Mouse (Mus musculus) mature B cell (primary cell): ENCODE measurements at regions not wholly inside any gene's neighbourhood (a gene's known extent, or its start where the extent isn't known, plus 50 kb on each side); places are given as distances from the start of the nearest gene placed in this dataset.

Experiments used
- in situ Hi-C: fragments of 300-500 bp; cut with MboI; formaldehyde crosslinking; loops from 2 replicates; pipeline ENCODE4 v1.14.3; 2019

DNA sequence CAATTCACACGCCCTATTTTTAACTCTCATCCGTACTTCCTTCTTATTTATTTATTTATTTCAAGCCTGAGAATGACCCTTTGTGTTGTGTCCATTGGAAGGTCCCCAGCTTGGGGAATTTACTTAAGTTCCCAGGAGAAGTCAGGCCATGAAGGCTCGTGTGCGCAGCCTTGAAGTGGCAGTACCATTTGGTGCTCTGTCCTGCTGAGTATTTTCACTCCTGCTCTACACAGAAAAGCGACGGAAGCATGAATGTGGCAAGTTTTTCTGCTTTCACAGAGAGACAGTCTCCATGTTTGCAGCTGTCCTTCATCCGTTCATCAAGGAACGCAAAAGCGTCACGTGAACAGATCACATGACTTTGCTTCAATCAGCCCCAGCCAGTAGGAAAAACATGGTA lies 610.2 kb upstream of the Clint1 start:
- in situ Hi-C loops: no loop called here

DNA sequence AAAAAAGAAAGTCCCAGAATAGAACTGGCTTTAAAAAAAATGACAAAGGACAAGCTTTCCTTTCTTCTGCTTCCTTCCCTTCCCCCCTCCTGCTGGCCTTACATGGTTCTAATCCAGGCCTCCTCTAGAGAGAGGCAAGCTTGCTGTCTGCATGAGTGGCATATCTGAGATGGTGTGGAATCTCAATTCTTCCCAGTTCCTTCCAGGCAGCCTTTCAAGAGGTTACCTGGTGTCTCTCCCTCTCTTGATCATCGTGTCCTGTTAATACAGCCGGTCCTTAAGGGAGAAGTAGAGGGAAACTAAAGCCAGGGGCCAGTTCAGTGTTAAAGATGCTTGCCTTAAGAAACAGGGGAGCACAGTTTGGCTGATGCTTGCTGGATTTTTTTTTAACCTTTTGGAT lies 607.1 kb upstream of the Clint1 start:
- in situ Hi-C loops: no loop called here

DNA sequence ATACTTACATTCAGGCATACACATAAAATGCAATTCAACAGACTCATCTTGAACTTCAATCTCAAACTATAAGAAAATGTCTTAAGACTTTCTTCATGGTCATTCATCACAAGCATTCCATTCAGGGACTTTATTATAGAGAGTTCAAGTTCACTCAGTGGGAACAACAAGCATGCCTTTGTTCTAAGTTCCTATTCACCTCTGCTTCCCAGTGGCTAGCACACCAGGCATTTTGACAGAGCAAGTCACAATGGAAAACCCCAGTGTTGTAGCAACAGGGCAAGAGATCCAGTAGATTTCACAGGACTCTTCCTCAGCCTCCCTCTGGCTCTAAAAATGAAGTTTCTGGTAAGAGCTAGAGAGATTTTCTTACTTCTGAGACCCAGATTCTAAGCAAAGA lies 595.8 kb upstream of the Clint1 start:
- in situ Hi-C loops: no loop called here

DNA sequence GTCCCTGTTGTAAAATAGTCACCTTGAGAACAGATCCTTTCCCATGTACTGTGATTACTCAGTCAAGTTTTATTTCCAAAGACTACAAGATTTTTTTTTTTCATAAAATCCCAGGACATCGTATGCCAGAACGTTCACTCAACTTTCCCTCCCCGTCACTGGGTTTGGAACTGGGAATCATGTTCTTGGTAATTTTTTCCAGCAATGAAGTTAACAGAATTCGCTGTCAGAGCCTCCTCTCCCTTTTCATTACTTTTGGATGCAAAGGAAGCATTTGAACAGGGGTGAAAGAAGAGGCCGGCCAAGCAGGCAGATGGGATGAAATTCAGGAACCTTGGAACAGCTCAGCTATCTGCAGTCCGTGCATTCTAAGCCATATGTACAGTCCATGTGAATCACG lies 589.7 kb upstream of the Clint1 start:
- in situ Hi-C loops: no loop called here

DNA sequence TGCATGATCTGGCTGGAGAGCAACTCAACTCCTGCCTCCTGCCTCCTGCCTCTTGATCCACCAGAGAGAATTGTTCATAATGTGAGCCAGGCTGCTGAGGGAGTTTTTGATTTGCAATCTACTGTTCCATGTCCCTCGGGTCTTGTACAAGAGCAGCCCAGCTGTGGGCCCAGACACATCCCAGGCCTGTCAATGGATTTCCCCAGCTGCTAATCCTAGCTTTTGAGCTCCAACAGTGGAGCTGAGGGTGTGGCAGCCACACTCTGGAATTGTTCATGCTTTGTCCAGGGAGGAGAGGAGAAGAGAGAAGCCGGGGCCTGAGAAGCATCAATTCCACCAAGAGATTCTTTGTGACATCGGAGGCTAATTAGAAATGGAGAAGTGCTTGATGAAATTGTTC lies 587.9 kb upstream of the Clint1 start:
- in situ Hi-C loops: no loop called here

DNA sequence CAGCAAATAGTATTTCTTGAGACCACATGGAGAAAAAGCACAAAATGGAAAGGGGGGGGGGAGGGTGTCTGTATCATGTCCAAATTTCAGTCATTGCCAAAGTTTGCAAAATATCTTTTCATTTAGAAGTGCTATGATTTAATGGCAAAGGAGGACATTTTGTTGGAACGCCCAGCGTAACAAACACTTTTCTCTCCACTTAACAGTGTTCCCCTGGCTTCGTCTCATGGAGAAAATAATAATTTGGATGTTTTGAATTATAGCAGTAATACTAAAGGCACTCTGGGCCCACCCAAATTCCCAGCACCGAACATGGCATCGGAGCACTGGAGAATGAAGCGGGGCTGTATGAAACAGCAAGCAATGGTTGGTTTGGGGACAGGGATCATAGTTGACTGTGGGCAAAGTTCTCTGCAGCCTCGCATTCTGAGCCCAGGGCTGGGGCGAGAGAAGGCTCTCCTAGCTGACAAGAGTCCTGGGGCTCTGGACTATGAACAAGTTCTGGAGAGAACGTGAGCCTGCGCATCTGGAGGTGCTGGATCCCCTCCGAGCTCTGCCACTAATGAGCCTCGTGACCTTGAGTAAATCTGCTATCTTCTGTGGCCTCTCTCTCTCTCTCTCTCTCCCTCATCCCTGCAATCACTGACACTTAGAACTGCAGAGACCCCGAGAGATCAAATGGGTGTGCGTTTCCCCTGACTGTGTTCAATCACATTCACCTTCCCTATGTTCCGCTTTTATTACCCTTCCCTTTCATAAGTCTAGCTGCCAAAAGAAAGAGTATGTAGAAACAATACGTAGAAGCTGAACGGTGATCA lies 586.5 kb upstream of the Clint1 start:
- in situ Hi-C loops: no loop called here

DNA sequence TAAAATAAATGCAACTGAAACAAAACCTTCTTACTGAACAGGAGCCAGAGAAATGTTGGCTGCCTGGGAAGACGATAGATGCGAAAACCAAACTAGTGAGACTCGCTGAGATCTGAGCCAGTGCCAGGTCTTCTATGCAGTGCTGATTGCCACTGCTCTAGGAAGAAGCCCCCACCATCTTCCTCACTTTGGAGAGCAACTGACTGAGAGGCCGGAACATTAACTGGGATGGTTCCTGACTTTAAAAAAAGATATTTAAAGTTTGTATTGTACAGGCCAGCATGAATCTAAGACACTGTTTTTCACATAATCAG lies 585.9 kb upstream of the Clint1 start:
- in situ Hi-C loops: no loop called here

DNA sequence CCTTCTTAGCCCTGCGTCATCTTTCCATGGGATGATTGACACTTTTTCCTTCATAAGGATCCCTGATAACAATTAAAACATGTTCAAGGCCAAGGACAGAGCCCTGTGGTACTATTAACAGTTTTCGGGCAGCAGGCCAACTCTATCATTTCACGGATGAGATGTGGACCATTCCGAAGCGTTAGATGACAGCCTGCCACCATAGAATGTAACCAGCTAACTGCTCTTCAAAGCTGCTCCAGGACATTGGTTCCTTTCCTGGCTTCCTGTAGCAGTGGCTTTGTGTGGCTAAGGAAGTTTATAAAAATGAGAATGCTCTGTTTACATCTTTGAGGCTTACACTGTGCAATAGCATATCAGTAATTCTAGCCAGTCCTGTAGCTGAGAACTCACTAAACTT lies 582.6 kb upstream of the Clint1 start:
- in situ Hi-C loops: no loop called here

DNA sequence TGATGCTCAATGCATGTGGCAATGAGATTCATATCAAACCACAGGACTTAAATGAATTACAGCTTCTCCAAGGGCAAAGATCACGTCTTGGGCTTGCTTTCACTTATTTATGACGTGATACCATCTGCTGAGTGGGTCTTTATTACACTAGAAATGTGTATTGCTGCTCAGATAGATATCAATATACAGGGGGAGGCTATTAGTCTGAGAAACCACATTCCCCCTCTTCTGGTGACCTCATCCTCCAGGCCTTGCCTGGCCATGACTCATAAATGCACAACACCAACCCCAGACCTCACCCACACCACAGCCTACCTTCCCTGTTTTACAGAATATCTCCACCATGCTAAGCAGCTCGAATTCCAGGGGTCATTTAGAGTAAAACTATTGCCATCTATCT lies 580.6 kb upstream of the Clint1 start:
- in situ Hi-C loops: no loop called here

DNA sequence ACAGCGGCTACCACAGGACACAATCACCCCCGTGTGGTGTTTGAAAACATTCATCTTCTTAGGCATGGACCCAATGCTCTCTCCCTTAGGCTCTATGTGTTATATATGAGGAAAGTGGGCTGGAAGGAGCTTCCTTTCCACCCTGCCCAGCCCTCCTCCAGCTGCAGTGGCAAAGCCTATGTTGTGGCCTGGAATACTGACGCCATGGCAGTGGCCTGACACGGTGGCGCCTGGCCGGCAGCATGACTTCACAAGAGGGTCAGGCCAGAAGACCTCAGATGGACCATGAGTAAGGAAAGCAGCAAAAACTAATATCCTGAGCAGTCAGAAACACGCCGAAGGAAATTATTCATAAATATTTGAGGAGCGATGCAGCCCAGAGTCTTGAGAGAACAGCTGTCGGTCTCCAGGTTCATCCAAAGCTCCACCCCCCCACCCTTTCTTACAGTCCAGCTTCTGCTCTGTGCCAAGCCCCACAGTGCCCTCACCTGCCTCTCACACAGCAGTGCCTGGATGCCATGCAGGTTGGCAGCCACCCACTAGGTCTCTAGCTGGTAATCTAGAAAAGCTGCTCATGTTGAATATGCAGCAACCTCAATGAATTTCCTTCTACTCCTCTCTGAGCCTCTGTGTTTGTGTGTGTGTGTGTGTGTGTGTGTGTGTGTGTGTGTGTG lies 577.3 kb upstream of the Clint1 start:
- in situ Hi-C loops: no loop called here

DNA sequence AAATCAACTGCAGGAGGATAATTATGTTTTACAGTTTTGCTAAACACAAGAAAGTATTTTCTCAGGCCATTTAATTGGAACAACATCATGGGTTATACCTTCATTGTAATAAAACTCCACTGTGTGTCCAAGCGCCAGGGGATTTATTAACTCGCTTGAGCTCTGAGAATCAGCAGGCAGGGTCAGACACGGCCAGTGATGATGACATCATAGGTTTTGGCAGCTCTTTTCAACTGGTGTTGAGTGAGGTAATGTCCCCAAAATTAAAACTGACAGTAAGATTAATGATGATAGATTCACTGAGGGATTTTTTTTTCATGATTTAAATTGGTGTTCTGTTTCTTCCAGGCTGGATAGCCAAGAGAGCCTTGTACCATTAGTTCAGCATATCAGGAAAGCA lies 576.7 kb upstream of the Clint1 start:
- in situ Hi-C loops: no loop called here

DNA sequence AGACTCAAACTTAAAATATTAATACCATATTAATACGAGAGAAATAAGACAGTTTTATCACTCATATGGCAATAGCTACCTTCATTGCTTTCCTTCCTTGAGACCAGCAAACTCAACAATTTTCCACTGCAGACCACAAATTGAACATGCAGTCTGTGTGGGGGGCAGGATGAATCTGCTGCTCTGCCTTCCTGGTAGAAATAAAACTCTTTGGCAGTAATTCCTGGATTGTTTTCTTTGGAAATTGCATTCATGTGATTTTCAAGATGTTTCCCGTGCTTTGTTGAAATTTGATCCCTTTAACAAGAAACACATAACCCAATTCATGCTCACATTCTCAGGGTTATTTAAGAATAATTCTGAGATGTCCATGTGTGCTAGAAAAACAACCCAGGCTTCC lies 555.1 kb upstream of the Clint1 start:
- in situ Hi-C loops: no loop called here

DNA sequence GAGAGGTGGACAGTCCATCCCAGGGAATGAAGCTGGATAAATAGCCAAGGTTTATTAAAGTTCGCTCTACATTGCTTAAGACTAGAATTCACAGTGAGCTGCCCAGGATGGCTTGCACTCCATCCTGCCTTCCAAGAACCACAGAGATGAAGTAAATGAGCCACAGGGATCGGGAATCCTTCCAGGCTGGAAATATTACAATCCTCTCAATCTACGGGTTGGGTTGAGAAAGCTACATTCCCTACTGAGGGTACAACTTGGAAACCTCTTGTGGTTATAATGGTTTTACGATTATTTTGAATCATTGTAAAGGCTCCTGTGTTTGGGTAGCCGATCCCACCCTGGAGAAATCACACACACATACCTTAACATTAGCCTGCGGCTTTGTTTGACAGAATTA lies 539.9 kb upstream of the Clint1 start:
- in situ Hi-C loops: no loop called here

DNA sequence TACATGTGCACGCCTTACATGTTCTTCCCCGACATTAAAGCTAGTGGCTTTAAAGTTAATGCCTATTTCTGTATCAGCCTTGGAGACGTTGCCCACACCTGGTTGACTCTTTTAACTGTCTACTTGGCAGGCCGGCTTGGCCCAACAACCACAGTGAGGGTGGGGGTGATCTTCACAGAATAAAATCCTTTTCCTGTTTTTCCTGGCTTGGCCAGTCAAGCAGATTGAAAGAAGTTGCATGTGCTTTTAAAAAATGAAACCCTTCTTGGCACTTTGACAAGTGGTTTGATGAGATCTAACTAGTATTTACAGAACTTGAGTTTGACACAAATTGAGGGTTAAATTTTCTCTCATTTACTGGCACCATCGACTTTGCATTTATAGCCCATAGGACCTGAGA lies 528.1 kb upstream of the Clint1 start:
- in situ Hi-C loops: no loop called here

DNA sequence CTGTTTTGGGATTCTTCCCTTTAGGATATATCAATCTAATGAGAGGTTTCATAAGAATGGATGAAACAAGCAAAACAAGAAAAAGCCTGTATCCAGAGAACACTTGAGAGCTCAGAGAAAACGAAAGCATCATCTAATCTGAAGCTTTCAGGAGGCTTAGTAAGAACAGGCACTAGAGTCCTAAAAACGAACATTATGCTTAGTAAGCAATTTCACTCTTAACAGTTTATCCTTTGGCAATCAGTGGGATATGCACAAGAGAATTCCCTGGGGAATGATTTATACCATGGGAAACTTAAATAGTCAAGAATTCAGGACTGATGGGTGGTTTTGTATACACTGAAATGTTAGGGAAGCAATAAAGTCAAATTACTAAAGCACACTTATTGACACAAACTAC lies 521.5 kb upstream of the Clint1 start:
- in situ Hi-C loops: no loop called here

DNA sequence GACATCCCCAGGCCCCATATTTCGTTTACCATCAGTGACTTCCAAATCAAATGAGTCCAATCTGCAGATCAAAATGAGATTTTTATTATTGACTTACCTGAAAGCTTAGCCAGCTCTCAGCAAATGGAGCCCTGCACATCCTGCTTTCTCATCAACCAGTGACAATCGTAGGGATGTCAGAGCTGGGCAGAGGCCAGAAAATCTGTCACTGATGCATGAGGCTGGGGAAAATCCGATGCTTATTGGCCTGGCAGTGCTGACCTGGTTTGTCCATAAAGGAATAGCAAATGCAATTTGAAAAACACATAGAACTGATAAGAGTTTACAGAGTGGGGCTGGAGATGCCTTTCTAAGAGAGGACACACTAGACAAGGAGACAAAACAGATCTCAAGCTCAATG lies 518.1 kb upstream of the Clint1 start:
- in situ Hi-C loops: no loop called here

DNA sequence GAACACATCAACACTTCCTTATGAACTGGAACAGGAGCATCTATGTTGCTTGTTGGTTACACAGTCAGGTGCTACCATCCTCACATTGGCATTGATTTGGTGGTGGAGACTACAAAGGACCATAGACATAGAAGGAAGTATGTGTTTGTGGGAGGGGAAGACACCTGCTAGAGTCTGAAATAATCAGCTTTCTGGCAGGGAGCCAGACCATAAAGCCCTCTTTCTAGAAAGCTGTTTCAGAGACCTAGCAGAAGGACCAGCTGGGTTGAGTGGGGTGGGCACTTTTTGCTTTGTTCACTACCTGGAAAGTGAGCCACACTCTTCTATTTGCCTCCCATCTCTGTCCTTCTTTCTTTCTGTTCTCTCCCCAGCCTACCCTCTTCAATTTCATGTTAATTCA lies 502.5 kb upstream of the Clint1 start:
- in situ Hi-C loops: no loop called here

DNA sequence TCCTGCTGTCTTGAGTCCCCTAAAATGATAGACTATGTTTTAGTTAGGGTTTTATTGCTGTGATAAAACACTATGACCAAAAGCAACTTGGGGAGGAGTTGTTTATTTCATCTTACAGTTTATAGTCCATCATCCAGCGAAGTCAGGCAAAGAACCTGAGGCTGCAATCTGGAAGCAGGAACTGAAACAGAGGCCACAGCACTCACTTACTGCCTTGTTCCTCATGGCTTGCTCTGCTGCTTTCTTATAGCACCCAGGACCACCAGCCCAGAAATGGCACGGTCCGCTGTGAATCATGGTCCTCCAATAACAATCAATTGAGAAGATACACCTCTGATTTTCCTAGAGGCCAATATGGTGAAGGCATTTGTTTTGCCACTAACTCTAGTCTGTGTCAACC lies 486.5 kb upstream of the Clint1 start:
- in situ Hi-C loops: no loop called here

DNA sequence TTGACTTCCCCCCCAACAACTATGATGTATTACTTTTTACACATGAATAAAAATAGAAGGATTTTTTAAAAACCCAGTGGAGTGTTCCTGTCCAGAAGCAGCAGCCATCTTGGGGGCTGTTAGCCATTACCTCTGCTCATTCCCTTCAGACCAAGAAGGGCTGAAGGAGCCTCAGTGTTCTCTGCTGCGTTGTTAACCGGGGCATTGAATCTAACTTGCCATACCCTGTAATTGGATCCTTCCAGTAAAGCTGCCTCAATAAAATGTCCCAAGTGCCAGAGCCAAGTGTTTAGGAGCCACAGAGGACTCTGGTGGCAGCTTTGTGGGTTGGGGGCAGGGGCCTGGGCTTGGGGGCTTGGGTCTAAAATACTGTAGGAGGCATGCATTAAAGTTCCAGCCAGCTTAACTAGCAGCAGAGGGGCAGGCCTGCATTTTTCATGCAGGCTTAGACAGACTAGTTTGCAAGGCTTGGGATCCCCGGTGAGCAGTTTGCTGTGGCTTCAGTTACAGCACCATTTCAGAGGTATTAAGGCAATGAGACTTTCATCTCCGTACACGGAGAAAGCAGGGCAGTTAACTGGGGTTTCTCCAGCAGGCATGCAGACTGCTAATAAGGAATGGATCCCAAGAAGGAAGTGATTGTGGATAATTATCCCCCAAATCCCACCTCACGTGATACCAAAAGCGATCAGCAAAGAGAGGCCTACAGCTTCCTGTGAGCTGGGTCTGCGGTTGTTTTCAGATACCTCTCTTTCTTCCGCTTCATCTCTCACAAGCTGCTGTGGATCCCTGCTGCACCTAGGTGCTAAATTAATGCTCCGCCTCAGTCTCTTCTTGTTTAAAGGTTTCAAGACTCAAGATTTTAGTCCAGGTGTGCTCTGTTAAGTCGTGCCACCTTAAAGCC lies 462.4 kb upstream of the Clint1 start:
- in situ Hi-C loops: no loop called here

DNA sequence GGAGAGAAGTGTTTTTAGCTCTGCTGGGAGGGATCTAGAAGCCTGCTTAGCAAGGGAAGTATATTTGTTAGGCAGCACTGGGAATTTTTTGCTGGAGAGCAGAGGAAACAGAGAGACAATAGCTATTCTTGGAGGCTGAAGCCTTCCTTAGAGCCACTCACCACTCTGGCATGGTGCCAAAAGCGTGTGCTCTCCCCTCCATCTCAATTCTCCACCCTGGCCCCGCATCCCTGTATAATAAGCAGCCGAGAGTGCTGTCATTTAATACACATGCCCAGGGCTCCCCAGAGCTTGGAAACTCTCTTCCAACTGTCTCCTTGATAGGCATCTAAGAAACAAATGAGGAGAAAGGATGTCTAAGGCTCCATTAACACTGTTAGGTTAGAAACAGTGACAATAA lies 455.8 kb upstream of the Clint1 start:
- in situ Hi-C loops: no loop called here

DNA sequence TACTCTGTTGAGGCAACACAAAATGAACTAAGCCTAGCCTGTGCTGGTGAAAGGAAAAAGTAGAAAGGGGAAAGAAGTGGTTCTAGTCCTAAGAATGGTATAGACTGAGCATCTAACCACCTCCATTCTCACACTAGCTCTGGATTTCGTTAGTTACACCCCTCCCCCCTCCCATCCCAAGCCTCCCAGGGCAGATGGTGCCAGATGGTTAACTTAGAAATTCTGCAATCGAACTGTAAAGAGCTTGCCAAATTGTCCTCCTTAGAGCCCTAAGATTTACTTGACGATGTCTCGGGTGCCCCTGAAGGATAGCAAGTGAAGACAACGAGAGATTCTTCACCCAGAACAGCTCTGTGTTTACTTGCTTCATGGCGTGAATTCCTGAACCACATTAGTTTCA lies 453.7 kb upstream of the Clint1 start:
- in situ Hi-C loops: no loop called here

DNA sequence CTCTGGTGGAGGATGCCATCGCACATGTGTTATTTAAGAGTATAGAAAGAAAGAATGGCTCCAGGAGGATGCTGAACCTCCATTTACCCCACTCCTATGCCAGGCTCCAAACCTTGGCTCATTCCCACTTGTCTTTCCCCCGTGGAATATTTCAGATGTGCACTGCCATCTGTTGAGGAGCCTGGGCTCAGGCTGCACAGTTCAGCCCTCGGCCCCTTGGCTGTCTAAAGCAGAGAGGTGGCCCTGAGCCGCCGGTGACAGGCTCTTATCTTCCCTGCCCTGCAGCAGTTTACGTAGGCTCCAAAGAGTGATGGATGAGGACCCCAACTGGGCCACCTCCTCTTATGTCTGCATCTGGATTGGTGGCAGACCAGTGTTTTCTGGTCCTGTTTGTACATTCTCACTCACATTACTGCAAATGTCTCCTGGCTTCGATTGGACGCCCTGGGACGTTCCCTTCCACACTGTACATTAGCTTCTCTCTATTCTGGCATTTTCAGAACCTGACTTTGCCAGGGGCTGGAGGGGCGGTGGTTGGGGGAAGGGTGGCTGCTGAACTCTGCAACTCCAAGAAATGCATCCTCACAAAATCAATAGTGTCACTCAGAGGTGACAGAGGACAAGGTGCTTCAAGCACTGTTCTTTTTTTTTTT lies 447.3 kb upstream of the Clint1 start:
- in situ Hi-C loops: no loop called here
